Mouse (Mus musculus): Measurements from ENCODE around the gene Crip1. TPM values are rescaled to one million over a fixed set of nuclear protein-coding genes. Genes with fewer than 3 reads are reported as not detected.

Gene Crip1
- total and polyA plus RNA-seq, 3 experiments = 194 to 429 (median 200) TPM

DNA sequence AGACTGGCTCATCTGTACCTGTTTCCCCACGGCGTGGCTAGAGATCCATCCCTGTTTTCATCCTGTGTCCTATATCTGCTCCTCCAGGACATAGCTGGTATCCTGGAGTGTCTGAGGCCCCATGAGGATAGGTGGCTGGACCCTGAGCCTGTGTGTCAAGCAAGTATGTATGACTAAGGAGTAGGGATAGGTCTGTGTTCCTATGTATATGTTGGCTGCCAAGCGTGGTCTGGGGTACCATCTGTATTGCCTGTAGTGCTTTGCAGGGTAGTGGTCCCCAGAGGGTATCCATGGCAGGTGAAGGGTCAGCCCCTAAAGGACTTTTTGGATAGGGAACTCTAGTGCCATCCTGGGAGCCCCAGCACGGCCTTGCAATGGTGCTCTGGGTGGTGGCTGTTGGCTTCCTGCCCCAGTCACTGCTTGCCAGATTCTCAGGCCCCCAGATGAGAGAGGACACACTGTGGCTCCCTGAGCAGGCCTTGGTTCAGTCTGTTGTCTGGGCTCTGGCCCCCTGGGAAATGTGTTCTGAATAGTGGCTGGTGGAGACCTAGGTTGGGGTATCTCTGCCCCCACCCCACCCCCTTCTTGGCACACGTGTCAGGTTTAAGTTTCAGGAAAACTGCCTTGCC, 45.6 kb upstream of the Crip1 start:
- WGBS = 54% methylated on average over 5 of the region's 5 CpGs
- Histone ChIP-seq H3K27ac (peak overlapping the region; percentile 23; the same call in 1 of the 2 replicates), H3K27me3 (ENCODE audit: control insufficient read depth, insufficient read depth, low read length) (no peaks in the 10 kb centered on the region), H3K9ac (ENCODE audit: low read depth, low read length) (no peak overlapping the region), H3K36me3 (ENCODE audit: control insufficient read depth, insufficient read depth, low read length) (no peaks in the 10 kb centered on the region), H3K79me2 (replicated peaks; ENCODE audit: control insufficient read depth, insufficient read depth, low read length) (peaks cover 11% of the 10 kb centered on the region), H3K4me1 (ENCODE audit: control insufficient read depth, insufficient read depth, low read length) (peaks cover 14% of the 10 kb centered on the region), H3K4me3 (no peak overlapping the region)
- DNase-seq = peak; percentile 70 to 74
- TF ChIP-seq CTCF (IDR thresholded peaks at IDR 0.05) (no peak), POLR2A (IDR thresholded peaks at IDR 0.05; ENCODE audit: insufficient read depth, low read depth, low read length) (no peak), EP300 (IDR thresholded peaks at IDR 0.05; ENCODE audit: insufficient read depth, low read depth, low read length) (no peak)
- intact Hi-C loops (cut with DNase I) = loop anchor here (2.0 to 10.0 kb wide), 2 partner anchors 96 to 226 kb away; no protein-coding TSS in a partner anchor

DNA sequence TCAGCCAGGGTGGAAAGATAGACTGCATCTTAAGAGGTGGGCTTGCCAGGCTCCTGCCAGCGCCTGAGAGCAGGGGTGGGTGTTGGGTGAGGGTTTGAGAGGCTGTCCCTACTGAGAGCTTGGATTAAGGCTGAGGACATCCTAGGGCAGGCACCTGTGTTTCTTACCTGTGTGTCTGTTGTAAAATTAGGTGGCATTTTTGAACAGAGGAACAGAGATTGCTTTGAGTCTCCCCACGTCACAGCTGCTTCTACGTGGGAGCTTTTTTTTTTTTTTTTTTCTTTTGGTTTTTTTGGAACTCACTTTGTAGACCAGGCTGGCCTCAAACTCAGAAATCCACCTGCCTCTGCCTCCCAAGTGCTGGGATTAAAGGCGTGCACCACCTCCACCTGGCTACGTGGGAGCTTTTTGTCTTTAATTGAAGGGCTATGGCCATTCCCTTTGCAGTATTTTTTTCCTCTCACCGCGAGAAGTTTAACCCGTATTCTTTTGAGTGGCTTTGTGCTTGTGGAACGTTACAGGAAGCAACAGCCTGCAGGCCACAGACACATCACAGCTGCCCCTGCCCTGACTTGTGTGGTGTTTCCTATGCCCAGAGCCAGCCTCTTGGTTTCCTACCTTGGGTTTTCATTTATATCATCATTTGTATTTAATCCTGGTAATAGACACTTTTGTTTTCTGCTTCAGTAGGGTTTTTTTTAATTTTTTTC, 44.7 kb upstream of the Crip1 start:
- H3K36me3 ChIP-seq (ENCODE audit: control insufficient read depth, insufficient read depth, low read length) = no peaks in the 10 kb centered on the region
- peaks cover 13% of the 10 kb centered on the region for H3K79me2 ChIP-seq (replicated peaks; ENCODE audit: control insufficient read depth, insufficient read depth, low read length)
- 63% methylated on average over 9 of the region's 9 CpGs for WGBS
- H3K4me3 ChIP-seq = no peak overlapping the region
- peaks cover 14% of the 10 kb centered on the region for H3K4me1 ChIP-seq (ENCODE audit: control insufficient read depth, insufficient read depth, low read length)
- intact Hi-C loops (cut with DNase I) = loop anchor here (2.0 to 10.0 kb wide), 2 partner anchors 97 to 227 kb away; no protein-coding TSS in a partner anchor
- H3K27me3 ChIP-seq (ENCODE audit: control insufficient read depth, insufficient read depth, low read length) = no peaks in the 10 kb centered on the region
- TF ChIP-seq CTCF (IDR thresholded peaks at IDR 0.05) = no peak
- TF ChIP-seq POLR2A (IDR thresholded peaks at IDR 0.05; ENCODE audit: insufficient read depth, low read depth, low read length) = no peak
- no peak for TF ChIP-seq EP300 (IDR thresholded peaks at IDR 0.05; ENCODE audit: insufficient read depth, low read depth, low read length)
- H3K9ac ChIP-seq (ENCODE audit: low read depth, low read length) = no peak overlapping the region
- peak overlapping the region; percentile 23; the same call in 1 of the 2 replicates for H3K27ac ChIP-seq
- no peak for DNase-seq

DNA sequence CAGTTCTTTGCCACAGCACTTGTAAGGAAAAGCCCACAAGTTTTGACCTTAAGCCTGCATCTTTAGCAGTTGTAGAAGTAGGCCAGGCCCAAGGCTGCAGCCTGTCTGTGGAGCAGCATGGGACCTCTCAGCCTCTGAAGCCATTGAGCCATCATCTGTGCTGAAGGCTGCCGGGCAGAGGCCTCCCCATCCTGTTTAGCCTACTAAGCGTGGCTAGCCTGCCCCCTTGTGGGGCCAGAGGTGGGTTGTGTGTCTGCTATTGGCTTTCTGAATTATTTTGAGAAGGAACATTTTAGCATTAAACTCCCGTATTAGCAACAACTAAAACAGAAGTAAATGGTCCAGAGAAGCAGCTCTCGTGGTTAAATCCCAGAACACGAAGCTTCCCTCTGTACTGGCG, 43.7 kb upstream of the Crip1 start:
- no peak overlapping the region for H3K27ac ChIP-seq
- DNase-seq = peak; percentile 71
- 54% methylated on average over 6 of the region's 6 CpGs for WGBS
- no peak overlapping the region for H3K4me3 ChIP-seq
- peaks cover 16% of the 10 kb centered on the region for H3K79me2 ChIP-seq (replicated peaks; ENCODE audit: control insufficient read depth, insufficient read depth, low read length)
- no peak overlapping the region for H3K9ac ChIP-seq (ENCODE audit: low read depth, low read length)
- intact Hi-C loops (cut with DNase I) = loop anchor here (10.0 kb wide), 1 partner anchor 228 kb away; no protein-coding TSS in a partner anchor
- peaks cover 21% of the 10 kb centered on the region for H3K4me1 ChIP-seq (ENCODE audit: control insufficient read depth, insufficient read depth, low read length)
- H3K36me3 ChIP-seq (ENCODE audit: control insufficient read depth, insufficient read depth, low read length) = no peaks in the 10 kb centered on the region
- H3K27me3 ChIP-seq (ENCODE audit: control insufficient read depth, insufficient read depth, low read length) = no peaks in the 10 kb centered on the region
- TF ChIP-seq POLR2A (IDR thresholded peaks at IDR 0.05; ENCODE audit: insufficient read depth, low read depth, low read length) (no peak), EP300 (IDR thresholded peaks at IDR 0.05; ENCODE audit: insufficient read depth, low read depth, low read length) (no peak), CTCF (IDR thresholded peaks at IDR 0.05) (peak; percentile 80)

DNA sequence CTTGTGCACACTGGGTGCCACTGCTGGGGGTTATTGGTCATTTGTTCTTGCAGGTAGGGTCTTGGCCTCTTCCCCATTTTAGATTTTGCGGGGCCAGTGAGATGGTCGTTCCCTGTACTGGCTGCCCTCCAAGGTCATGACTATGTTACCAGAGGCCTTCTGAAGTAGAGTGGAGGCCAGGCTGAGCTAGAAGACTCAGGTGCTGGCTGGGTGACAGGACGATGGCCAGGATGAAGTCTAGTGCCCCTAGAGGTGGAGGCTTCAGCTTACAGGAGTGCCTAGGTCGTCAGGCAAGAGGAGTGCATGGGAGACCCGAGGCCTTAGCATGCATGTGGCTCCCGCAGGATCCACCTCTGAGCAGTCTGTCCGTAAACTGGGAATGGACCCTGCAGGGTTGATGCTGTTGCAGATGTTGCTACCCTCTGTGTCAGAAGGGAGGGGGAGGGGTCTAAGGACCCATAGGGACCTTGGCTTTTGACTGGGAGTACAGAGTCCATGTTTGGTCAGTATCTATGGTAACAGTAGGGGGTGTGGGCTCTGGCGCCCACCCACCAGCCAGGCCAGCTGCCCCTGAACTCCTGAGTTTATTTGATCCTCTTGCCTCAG, 42.2 kb upstream of the Crip1 start:
- Histone ChIP-seq H3K27me3 (ENCODE audit: control insufficient read depth, insufficient read depth, low read length) (no peaks in the 10 kb centered on the region), H3K36me3 (ENCODE audit: control insufficient read depth, insufficient read depth, low read length) (no peaks in the 10 kb centered on the region; the same call in 1 of the 2 replicates), H3K4me3 (no peak overlapping the region), H3K79me2 (replicated peaks; ENCODE audit: control insufficient read depth, insufficient read depth, low read length) (peaks cover 12% of the 10 kb centered on the region), H3K4me1 (ENCODE audit: control insufficient read depth, insufficient read depth, low read length) (peaks cover 25% of the 10 kb centered on the region), H3K9ac (ENCODE audit: low read depth, low read length) (no peak overlapping the region), H3K27ac (no peak overlapping the region)
- intact Hi-C loops (cut with DNase I) = loop anchor here (10.0 kb wide), 1 partner anchor 229 kb away; no protein-coding TSS in a partner anchor
- DNase-seq = no peak
- TF ChIP-seq POLR2A (IDR thresholded peaks at IDR 0.05; ENCODE audit: insufficient read depth, low read depth, low read length) (no peak), CTCF (IDR thresholded peaks at IDR 0.05) (peak; percentile 48)
- WGBS = 76% methylated on average over 8 of the region's 8 CpGs

DNA sequence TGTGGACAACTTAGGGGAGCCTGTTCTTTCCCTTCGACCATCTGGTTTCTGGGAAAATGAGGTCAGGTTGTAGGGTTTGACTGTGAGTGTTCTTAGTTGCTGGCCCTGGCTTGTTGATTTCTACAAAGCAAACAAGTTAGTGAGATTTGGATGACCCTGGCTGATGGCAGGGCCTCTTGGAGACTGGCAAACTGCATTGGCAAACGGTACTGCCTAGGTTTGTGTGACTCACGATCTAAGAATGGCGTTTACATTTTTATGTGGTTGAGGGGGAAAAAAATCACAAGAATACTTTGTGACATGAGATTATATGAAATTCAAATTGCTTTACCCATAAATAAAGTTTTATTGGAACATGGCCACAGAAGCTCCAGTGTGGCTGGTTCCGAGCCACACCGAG, 39.7 kb upstream of the Crip1 start:
- Histone ChIP-seq H3K79me2 (replicated peaks; ENCODE audit: control insufficient read depth, insufficient read depth, low read length) (peaks cover 15% of the 10 kb centered on the region), H3K36me3 (ENCODE audit: control insufficient read depth, insufficient read depth, low read length) (no peaks in the 10 kb centered on the region; the same call in 1 of the 2 replicates), H3K27me3 (ENCODE audit: control insufficient read depth, insufficient read depth, low read length) (no peaks in the 10 kb centered on the region), H3K27ac (peak overlapping the region; percentile 15; the same call in 1 of the 2 replicates), H3K4me3 (no peak overlapping the region), H3K9ac (ENCODE audit: low read depth, low read length) (no peak overlapping the region), H3K4me1 (ENCODE audit: control insufficient read depth, insufficient read depth, low read length) (peaks cover 21% of the 10 kb centered on the region)
- no peak for DNase-seq
- TF ChIP-seq POLR2A (IDR thresholded peaks at IDR 0.05; ENCODE audit: insufficient read depth, low read depth, low read length) (no peak), EP300 (IDR thresholded peaks at IDR 0.05; ENCODE audit: insufficient read depth, low read depth, low read length) (no peak), CTCF (IDR thresholded peaks at IDR 0.05) (no peak)
- 60% methylated on average over 6 of the region's 6 CpGs for WGBS
- intact Hi-C loops (cut with DNase I) = loop anchor here (10.0 kb wide), 1 partner anchor 232 kb away; no protein-coding TSS in a partner anchor

All from heart, adult 2 months (tissue).